28 mouse cellular contexts compared by ENCODE assay signal in genomic region chr12:86840526-86840925, GRCm38 (mm10).
"Had no signal": no experiment of that assay in that cellular context is flagged by ENCODE, and none has a peak within 500 bp of the region (broad histone marks: within the 10 kb centered on the region; RNA-seq: fewer than 3 reads in every experiment).

No protein-coding gene starts in this region.

- H3K4me3 ChIP-seq: heart, adult 2 months; heart, embryonic 13.5 days; heart, embryonic 15.5 days; hindbrain, embryonic 12.5 days; intestine, embryonic 15.5 days; layer of hippocampus, adult 2 months; left cerebral cortex, adult 2 months; limb, embryonic 12.5 days; liver, embryonic 13.5 days; liver, embryonic 15.5 days had no signal

- H3K9me3 ChIP-seq: heart, embryonic 13.5 days; heart, embryonic 15.5 days; hindbrain, embryonic 12.5 days; intestine, embryonic 15.5 days; liver, embryonic 13.5 days; liver, embryonic 15.5 days had no signal

- DNase-seq: gastrocnemius, postnatal 14 days; gastrocnemius, postnatal 36 days; heart, adult 11 months; heart, adult 2 months; heart, postnatal 14 days; heart, postnatal 36 days; kidney, adult 18-20 months; kidney, adult 8-10 months; kidney, postnatal 10 days; kidney, postnatal 25 days; kidney, postnatal 4 days; left cerebral cortex, postnatal 4 days; liver; liver, embryonic 13.5 days had no signal

- H3K9ac ChIP-seq: heart, embryonic 15.5 days; hindbrain, embryonic 12.5 days; hindbrain, embryonic 14.5 days; intestine, embryonic 15.5 days; limb, embryonic 12.5 days; liver, embryonic 13.5 days; liver, embryonic 15.5 days had no signal

- H3K36me3 ChIP-seq: heart, embryonic 13.5 days; heart, embryonic 15.5 days; hindbrain, embryonic 12.5 days; intestine, embryonic 15.5 days; limb, embryonic 12.5 days; liver, embryonic 13.5 days; liver, embryonic 15.5 days had no signal

- H3K27ac ChIP-seq: heart, adult 2 months; heart, embryonic 13.5 days; heart, embryonic 15.5 days; hindbrain, embryonic 12.5 days; hindbrain, embryonic 14.5 days; intestine, embryonic 15.5 days; layer of hippocampus, adult 2 months; left cerebral cortex, adult 2 months; limb, embryonic 12.5 days; liver, embryonic 13.5 days; liver, embryonic 15.5 days had no signal

- ATAC-seq: hindbrain, embryonic 16.5 days; inflammation-experienced regulatory T-cells, adult 6 months; intestine, embryonic 15.5 days; intestine, postnatal 0 days had no signal

- H3K4me2 ChIP-seq: heart, embryonic 11.5 days; heart, embryonic 13.5 days; heart, embryonic 15.5 days; hindbrain, embryonic 12.5 days; hindbrain, embryonic 14.5 days; intestine, embryonic 15.5 days; limb, embryonic 12.5 days; liver, embryonic 11.5 days; liver, embryonic 13.5 days; liver, embryonic 15.5 days had no signal

- H3K27me3 ChIP-seq: heart, embryonic 13.5 days; heart, embryonic 15.5 days; hindbrain, embryonic 12.5 days; limb, embryonic 12.5 days; liver, embryonic 13.5 days; liver, embryonic 15.5 days had no signal
